Mouse (Mus musculus) hindbrain, embryonic 12.5 days (tissue): ENCODE measurements around the gene Epo. TPM values are rescaled to one million over a fixed set of nuclear protein-coding genes. Genes with fewer than 3 reads are reported as not detected.

Experiments
- ATAC-seq: fragments of 200-750 bp; cut with Nextera tagmentation; 2 replicates; pipeline ENCODE4 v1.8.0; 2017; ENCODE audit warnings: moderate TSS enrichment; ENCODE audit not compliant: low FRiP score
- H3K27ac ChIP-seq: fragments of 300-500 bp; sonication (generic); 2 replicates; pipeline ENCODE4 v1.5.1; 2016; ENCODE audit warnings: mild to moderate bottlenecking
- H3K27me3 ChIP-seq: fragments of 300-500 bp; sonication (generic); 2 replicates; pipeline ENCODE4 v1.6.1; 2016; ENCODE audit warnings: mild to moderate bottlenecking
- H3K36me3 ChIP-seq: fragments of 300-500 bp; sonication (generic); 2 replicates; pipeline ENCODE4 v1.6.1; 2016; ENCODE audit warnings: mild to moderate bottlenecking
- H3K4me1 ChIP-seq: fragments of 300-500 bp; sonication (generic); 2 replicates; pipeline ENCODE4 v1.6.1; 2016
- H3K4me2 ChIP-seq: fragments of 300-500 bp; sonication (generic); replicated peaks from 2 replicates; pipeline ENCODE4 v1.6.1; 2016; ENCODE audit warnings: mild to moderate bottlenecking
- H3K4me3 ChIP-seq: fragments of 300-500 bp; sonication (generic); 2 replicates; pipeline ENCODE4 v1.5.1; 2016; ENCODE audit warnings: mild to moderate bottlenecking
- H3K9ac ChIP-seq: fragments of 300-500 bp; sonication (generic); 2 replicates; pipeline ENCODE4 v1.6.1; 2016; ENCODE audit warnings: mild to moderate bottlenecking, moderate library complexity
- H3K9me3 ChIP-seq: fragments of 300-500 bp; sonication (generic); replicated peaks from 2 replicates; pipeline ENCODE4 v1.6.1; 2016; ENCODE audit warnings: mild to moderate bottlenecking
- WGBS: fragments of 180-500 bp; shearing (Covaris S2); methylation state at CpG from one replicate; pipeline ENCODE4 v1.1.7; 2016; 5-methylcytosine and 5-hydroxymethylcytosine counted together
- microRNA-seq: library from miRNA; unstranded; fragments of <30 nt; microRNA quantifications from one replicate; pipeline ENCODE4, GENCODE M21; 2017
- polyA plus RNA-seq: library from polyadenylated mRNA; unstranded; fragments of >200 nt; fragmentation: Nextera tagmentation; extraction: Ambion mirVana; gene quantifications from 2 replicates; pipeline ENCODE4 v1.2.1, GENCODE M21; 2016

Epo gene
- polyA plus RNA-seq, 1 experiment from 2014 or later: not detected

- H3K27ac ChIP-seq: no peak overlapping the region
These were observed 92.7 kb downstream of the Epo start for GRCm38 (mm10) chr5:137440216-137440855.

DNA sequence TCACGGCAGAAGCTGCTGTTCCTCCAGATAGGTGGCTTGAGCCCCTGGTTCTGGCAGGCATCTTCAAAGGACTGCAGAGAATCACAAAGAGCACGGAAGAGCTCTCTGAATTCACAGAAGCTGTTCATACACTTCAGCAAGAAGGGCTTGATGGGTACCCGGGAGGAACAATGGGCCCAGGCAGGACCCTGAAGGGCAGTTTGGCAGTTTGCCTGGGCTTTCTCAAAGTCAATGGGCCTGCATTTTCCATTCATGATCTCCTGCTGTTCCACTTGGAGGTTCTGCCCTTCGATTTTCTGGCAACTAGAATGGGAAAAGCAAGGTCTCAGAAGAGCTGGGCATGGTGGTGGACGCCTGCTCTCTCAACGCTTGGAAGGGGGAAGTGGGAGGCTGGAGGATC lies 99.2 kb downstream of the Epo start:
- Histone ChIP-seq H3K27me3 (no peaks in the 10 kb centered on the region), H3K36me3 (no peaks in the 10 kb centered on the region), H3K4me2 (no peak overlapping the region), H3K27ac (no peak overlapping the region), H3K4me3 (no peak overlapping the region), H3K9me3 (no peaks in the 10 kb centered on the region), H3K4me1 (0 out of 2 replicates have a peak, but pooled peaks cover 3% of the 10 kb centered on the region), H3K9ac (no peak overlapping the region)
- 44% methylated on average over 6 of the region's 6 CpGs for WGBS
- ATAC-seq: no peak

More at GRCm38 (mm10) chr5:137440216-137440855, 92.7 kb downstream of the Epo start:
- no peaks in the 10 kb centered on the region for H3K27me3 ChIP-seq
- no peaks in the 10 kb centered on the region for H3K36me3 ChIP-seq
- H3K9ac ChIP-seq: no peak overlapping the region
- ATAC-seq: no peak
- no peaks in the 10 kb centered on the region for H3K9me3 ChIP-seq
- H3K4me1 ChIP-seq: no peaks in the 10 kb centered on the region
- no peak overlapping the region for H3K4me3 ChIP-seq
- no peak overlapping the region for H3K4me2 ChIP-seq
- 85% methylated on average over 11 of the region's 11 CpGs for WGBS

Small RNAs within 50 kb of the gene (microRNA-seq; reads per million reads assigned to microRNA genes)
- 1.9 reads per million for gene Mir6418

Other genes with a start within 250 kb of the Epo start
- 12.6 and 13.1 TPM in 2 replicates for gene Ache, start 245.7 kb downstream of the Epo start, polyA plus RNA-seq
- gene Ufsp1, start 238.6 kb downstream of the Epo start, polyA plus RNA-seq: 8.1 and 10.3 TPM in 2 replicates
- gene Srrt, start 225.6 kb downstream of the Epo start, polyA plus RNA-seq: 151 and 152 TPM in 2 replicates
- gene Trip6, start 218.8 kb downstream of the Epo start, polyA plus RNA-seq: 40.0 and 40.7 TPM in 2 replicates
- gene Slc12a9, start 199.6 kb downstream of the Epo start, polyA plus RNA-seq: 21.9 and 23.6 TPM in 2 replicates
- gene Ephb4, start 183.1 kb downstream of the Epo start, polyA plus RNA-seq: 40.9 and 45.0 TPM in 2 replicates
- 0.09 and 0.15 TPM in 2 replicates for gene Zan, start 56.2 kb downstream of the Epo start, polyA plus RNA-seq
- 60.7 and 61.3 TPM in 2 replicates for gene Pop7, start 30.7 kb downstream of the Epo start, polyA plus RNA-seq
- gene Gigyf1, start 14.7 kb downstream of the Epo start, polyA plus RNA-seq: 17.9 and 19.0 TPM in 2 replicates
- gene Gnb2, start 268 bp upstream of the Epo start, polyA plus RNA-seq: 466 and 467 TPM in 2 replicates
- gene Actl6b, start 20.3 kb upstream of the Epo start, polyA plus RNA-seq: 103 and 108 TPM in 2 replicates
- gene Tfr2, start 36.6 kb upstream of the Epo start, polyA plus RNA-seq: 3.3 and 3.4 TPM in 2 replicates
- gene Mospd3, start 67.8 kb upstream of the Epo start, polyA plus RNA-seq: 38.7 and 40.0 TPM in 2 replicates
- gene Pcolce, start 80.5 kb upstream of the Epo start, polyA plus RNA-seq: 66.6 and 82.5 TPM in 2 replicates
- 0.23 and 0.25 TPM in 2 replicates for gene Fbxo24, start 95.8 kb upstream of the Epo start, polyA plus RNA-seq
- gene Lrch4, start 95.9 kb upstream of the Epo start, polyA plus RNA-seq: 32.4 and 34.3 TPM in 2 replicates
- 8.3 and 10.8 TPM in 2 replicates for gene Gm20605, start 95.9 kb upstream of the Epo start, polyA plus RNA-seq
- gene Sap25, start 108.1 kb upstream of the Epo start, polyA plus RNA-seq: 7.6 and 8.0 TPM in 2 replicates
- gene Irs3, start 112.5 kb upstream of the Epo start, polyA plus RNA-seq: 0.10 and 0.22 TPM in 2 replicates
- gene Agfg2, start 151.5 kb upstream of the Epo start, polyA plus RNA-seq: 21.2 and 22.4 TPM in 2 replicates
- 20.9 and 22.2 TPM in 2 replicates for gene Nyap1, start 208.4 kb upstream of the Epo start, polyA plus RNA-seq
- 81.8 and 82.9 TPM in 2 replicates for gene Tsc22d4, start 212.5 kb upstream of the Epo start, polyA plus RNA-seq
- 55.1 and 59.7 TPM in 2 replicates for gene Ppp1r35, start 245.6 kb upstream of the Epo start, polyA plus RNA-seq